Mouse (Mus musculus): ENCODE data around the gene Lsm14a. TPM values are rescaled to one million over a fixed set of nuclear protein-coding genes. Genes with fewer than 3 reads are reported as not detected.

The Lsm14a gene
- polyA plus RNA-seq, 1 experiment from 2014 or later, result 116 TPM

DNA sequence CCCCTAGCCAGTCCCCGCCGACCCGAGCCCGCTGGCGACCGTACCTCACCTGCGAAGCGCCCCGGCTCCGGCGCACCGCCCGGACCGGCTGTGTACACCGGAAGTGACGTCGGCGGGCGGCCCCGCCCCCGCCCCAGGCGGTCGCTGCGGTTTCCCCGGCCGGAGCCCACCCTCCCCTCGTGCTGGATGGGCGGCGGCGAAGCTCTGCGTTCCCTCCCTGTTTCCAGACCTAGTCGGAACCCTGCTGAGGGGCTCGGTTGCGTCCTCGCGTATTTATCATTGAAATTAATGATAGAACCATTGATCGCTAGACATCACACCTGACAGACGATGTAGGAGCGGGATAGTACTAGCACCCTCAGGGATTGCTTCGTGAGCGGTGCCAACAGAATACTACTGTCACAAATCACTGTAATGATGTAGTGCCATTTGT, 79.7 kb downstream of the Lsm14a start, which contains the start of gene 4931406P16Rik:
4931406P16Rik (minus strand) TSS at position 109 of the 433 bp plus-strand sequence.
- peak; percentile 87 for ATAC-seq (ENCODE audit: insufficient number of reproducible peaks, insufficient read depth, low FRiP score, low TSS enrichment, low read depth)
- under 1% methylated on average over 40 of the region's 41 CpGs for WGBS
- peak within 1 kb of the TSS; percentile 99 for H3K4me3 ChIP-seq (replicated peaks)
- peak within 1 kb of the TSS; percentile 93 for H3K9ac ChIP-seq (replicated peaks)
- no peaks in the 10 kb centered on the region for H3K9me3 ChIP-seq
- H3K4me1 ChIP-seq (replicated peaks), result peaks cover 12% of the 10 kb centered on the region; the same call in 1 of the 2 replicates
- H3K27me3 ChIP-seq, result no peaks in the 10 kb centered on the region
- H3K36me3 ChIP-seq, result 0 out of 2 replicates have a peak, but pooled peaks cover 4% of the 10 kb centered on the region
- peak within 1 kb of the TSS; percentile 87 for H3K27ac ChIP-seq
- H3K4me2 ChIP-seq, result peak within 1 kb of the TSS; percentile 82

GRCm38 (mm10) chr7:34312786-34313442, 80.2 kb downstream of the Lsm14a start:
- peak; percentile 81 for ATAC-seq (ENCODE audit: insufficient number of reproducible peaks, insufficient read depth, low FRiP score, low TSS enrichment, low read depth)

DNA sequence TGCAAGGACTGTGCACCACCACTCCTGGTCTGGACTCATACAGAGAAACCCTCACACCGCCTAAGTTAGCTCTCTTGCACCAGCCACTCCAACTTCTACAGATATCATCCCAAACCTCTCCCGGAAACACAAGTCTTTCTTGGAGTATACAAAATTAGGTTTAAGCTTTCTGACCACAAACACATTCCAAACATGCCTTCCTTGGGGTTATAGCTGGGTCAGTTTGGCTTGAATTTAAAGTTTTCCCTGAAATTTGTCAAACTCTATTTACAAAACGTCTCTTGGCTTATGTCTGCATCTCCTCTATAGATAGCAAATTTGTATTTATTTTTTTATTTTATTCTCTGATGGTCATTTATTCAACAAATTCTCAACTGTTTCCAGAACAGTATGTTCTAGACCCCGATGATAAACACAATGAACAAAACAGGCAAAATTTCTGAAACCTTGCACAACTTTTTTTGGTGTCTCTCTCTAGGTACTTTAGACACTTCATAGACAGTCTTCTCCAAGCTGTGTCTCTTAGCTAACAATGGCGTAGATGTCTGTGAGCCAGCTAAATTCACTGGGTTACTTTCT, 83.8 kb downstream of the Lsm14a start:
- no peak overlapping the region for H3K4me3 ChIP-seq (replicated peaks)
- WGBS, result 78% methylated on average over 5 of the region's 5 CpGs
- H3K9me3 ChIP-seq, result no peaks in the 10 kb centered on the region
- peaks cover 12% of the 10 kb centered on the region; the same call in 1 of the 2 replicates for H3K4me1 ChIP-seq (replicated peaks)
- H3K27me3 ChIP-seq, result no peaks in the 10 kb centered on the region
- H3K27ac ChIP-seq, result no peak overlapping the region
- no peak overlapping the region for H3K9ac ChIP-seq (replicated peaks)
- no peak overlapping the region for H3K4me2 ChIP-seq
- ATAC-seq (ENCODE audit: insufficient number of reproducible peaks, insufficient read depth, low FRiP score, low TSS enrichment, low read depth), result no peak
- 0 out of 2 replicates have a peak, but pooled peaks cover 4% of the 10 kb centered on the region for H3K36me3 ChIP-seq

More at GRCm38 (mm10) chr7:34312786-34313442, 80.2 kb downstream of the Lsm14a start:
- under 1% methylated on average over 54 of the region's 73 CpGs for WGBS
- H3K27ac ChIP-seq, result peak overlapping the region; percentile 87
- H3K36me3 ChIP-seq, result 0 out of 2 replicates have a peak, but pooled peaks cover 4% of the 10 kb centered on the region
- peak overlapping the region; percentile 82 for H3K4me2 ChIP-seq
- H3K9ac ChIP-seq (replicated peaks), result peak overlapping the region; percentile 93
- peak overlapping the region; percentile 99 for H3K4me3 ChIP-seq (replicated peaks)
- H3K27me3 ChIP-seq, result no peaks in the 10 kb centered on the region
- H3K4me1 ChIP-seq (replicated peaks), result peaks cover 12% of the 10 kb centered on the region; the same call in 1 of the 2 replicates
- no peaks in the 10 kb centered on the region for H3K9me3 ChIP-seq

DNA sequence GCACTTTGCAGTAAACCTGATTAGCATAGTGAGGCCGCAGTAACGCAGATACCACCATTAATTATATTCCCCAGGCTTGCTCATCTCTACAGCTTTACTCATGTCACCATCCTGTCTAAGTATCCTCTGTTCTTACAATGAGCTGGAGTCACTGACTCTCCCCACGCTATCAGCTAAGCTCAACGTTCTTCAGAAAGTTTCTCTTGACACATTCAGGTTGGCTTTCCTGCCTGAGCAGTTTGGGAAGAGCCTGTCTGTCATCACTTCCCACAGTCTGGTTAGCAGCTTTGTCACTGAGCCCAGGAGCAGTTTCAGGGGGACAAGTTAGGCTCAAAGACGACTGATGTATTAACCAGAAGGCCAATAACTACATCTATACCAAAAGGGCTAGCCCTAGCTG, 84.5 kb downstream of the Lsm14a start:
- no peak overlapping the region for H3K4me2 ChIP-seq

DNA sequence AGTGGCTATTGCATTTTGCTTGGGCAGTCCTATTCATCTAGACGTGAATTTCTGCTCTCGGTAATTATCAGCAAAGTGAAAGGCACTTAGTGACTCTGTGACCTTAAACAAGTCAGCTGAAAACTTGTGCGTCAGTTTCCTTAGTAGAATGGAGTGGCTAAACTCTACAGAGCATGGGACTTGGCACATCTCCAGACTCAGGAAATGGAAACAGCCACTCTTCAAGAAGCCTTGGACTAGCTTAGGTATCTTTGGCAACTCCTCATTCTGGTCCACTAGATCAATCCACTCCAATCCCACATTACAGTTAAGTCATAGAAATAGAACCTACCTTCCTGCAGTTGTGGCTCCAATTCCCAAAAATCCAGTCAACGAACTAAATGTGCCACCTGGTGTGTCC, 87.7 kb downstream of the Lsm14a start:
- H3K27ac ChIP-seq, result no peak overlapping the region
- H3K9ac ChIP-seq (replicated peaks), result no peak overlapping the region
- no peak overlapping the region for H3K4me2 ChIP-seq
- WGBS, result 77% methylated on average over 4 of the region's 4 CpGs
- no peak for ATAC-seq (ENCODE audit: insufficient number of reproducible peaks, insufficient read depth, low FRiP score, low TSS enrichment, low read depth)
- H3K27me3 ChIP-seq, result no peaks in the 10 kb centered on the region
- 0 out of 2 replicates have a peak, but pooled peaks cover 8% of the 10 kb centered on the region for H3K4me1 ChIP-seq (replicated peaks)
- H3K36me3 ChIP-seq, result peaks cover 11% of the 10 kb centered on the region; the same call in 1 of the 2 replicates
- H3K4me3 ChIP-seq (replicated peaks), result no peak overlapping the region
- peaks cover 6% of the 10 kb centered on the region; the same call in 1 of the 2 replicates for H3K9me3 ChIP-seq

More for the DNA sequence above, 84.5 kb downstream of the Lsm14a start:
- H3K36me3 ChIP-seq, result 0 out of 2 replicates have a peak, but pooled peaks cover 4% of the 10 kb centered on the region
- no peaks in the 10 kb centered on the region for H3K9me3 ChIP-seq
- H3K4me3 ChIP-seq (replicated peaks), result no peak overlapping the region
- H3K4me1 ChIP-seq (replicated peaks), result peaks cover 12% of the 10 kb centered on the region; the same call in 1 of the 2 replicates
- no peak overlapping the region for H3K9ac ChIP-seq (replicated peaks)
- H3K27me3 ChIP-seq, result no peaks in the 10 kb centered on the region
- H3K27ac ChIP-seq, result no peak overlapping the region
- whole genome bisulfite sequencing, result 61% methylated on average over 5 of the region's 5 CpGs
- no peak for ATAC-seq (ENCODE audit: insufficient number of reproducible peaks, insufficient read depth, low FRiP score, low TSS enrichment, low read depth)

- H3K4me3 ChIP-seq (replicated peaks), result no peak overlapping the region
- no peak for ATAC-seq (ENCODE audit: insufficient number of reproducible peaks, insufficient read depth, low FRiP score, low TSS enrichment, low read depth)
These were observed 90.5 kb downstream of the Lsm14a start for GRCm38 (mm10) chr7:34302651-34303050.

GRCm38 (mm10) chr7:34301952-34302351, 91.2 kb downstream of the Lsm14a start:
- no peak overlapping the region for H3K9ac ChIP-seq (replicated peaks)
- no peak overlapping the region for H3K4me3 ChIP-seq (replicated peaks)
- H3K4me1 ChIP-seq (replicated peaks), result no peaks in the 10 kb centered on the region
- H3K27ac ChIP-seq, result no peak overlapping the region
- peaks cover 6% of the 10 kb centered on the region; the same call in 1 of the 2 replicates for H3K9me3 ChIP-seq
- WGBS, result 74% methylated on average over 3 of the region's 3 CpGs
- no peaks in the 10 kb centered on the region for H3K27me3 ChIP-seq
- no peak for ATAC-seq (ENCODE audit: insufficient number of reproducible peaks, insufficient read depth, low FRiP score, low TSS enrichment, low read depth)
- H3K4me2 ChIP-seq, result no peak overlapping the region
- peaks cover 10% of the 10 kb centered on the region; the same call in 1 of the 2 replicates for H3K36me3 ChIP-seq

More at GRCm38 (mm10) chr7:34302651-34303050, 90.5 kb downstream of the Lsm14a start:
- H3K4me1 ChIP-seq (replicated peaks), result no peaks in the 10 kb centered on the region
- 95% methylated on average over 1 of the region's 1 CpGs for WGBS
- H3K4me2 ChIP-seq, result no peak overlapping the region
- H3K9me3 ChIP-seq, result peaks cover 6% of the 10 kb centered on the region; the same call in 1 of the 2 replicates
- H3K27me3 ChIP-seq, result no peaks in the 10 kb centered on the region
- no peak overlapping the region for H3K9ac ChIP-seq (replicated peaks)
- H3K27ac ChIP-seq, result no peak overlapping the region
- peaks cover 10% of the 10 kb centered on the region; the same call in 1 of the 2 replicates for H3K36me3 ChIP-seq

- WGBS, result 98% methylated on average over 2 of the region's 2 CpGs
- ATAC-seq (ENCODE audit: insufficient number of reproducible peaks, insufficient read depth, low FRiP score, low TSS enrichment, low read depth), result no peak
- H3K36me3 ChIP-seq, result peaks cover 10% of the 10 kb centered on the region; the same call in 1 of the 2 replicates
These were observed 94.3 kb downstream of the Lsm14a start for GRCm38 (mm10) chr7:34298818-34299217.

DNA sequence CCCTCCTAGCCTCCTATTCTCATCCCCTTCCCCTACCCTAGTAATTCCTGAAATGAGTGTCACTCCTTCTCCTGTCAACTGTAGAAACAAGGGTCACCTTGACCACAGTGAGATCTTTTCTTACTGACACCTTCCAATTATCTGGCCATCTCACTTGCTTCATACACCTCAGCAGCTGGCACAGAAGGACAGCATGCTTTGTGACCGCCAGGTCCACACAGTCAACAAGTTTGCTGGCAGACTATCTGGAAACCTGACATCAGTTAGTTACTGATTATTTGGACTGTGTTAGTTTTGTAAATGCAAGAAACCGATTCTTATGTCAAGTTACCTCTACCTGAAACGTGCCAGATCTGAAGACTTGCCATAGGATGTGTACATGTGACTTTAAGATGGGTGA, 97.0 kb downstream of the Lsm14a start:
- ATAC-seq (ENCODE audit: insufficient number of reproducible peaks, insufficient read depth, low FRiP score, low TSS enrichment, low read depth), result no peak
- Histone ChIP-seq H3K36me3 (no peaks in the 10 kb centered on the region), H3K27ac (no peak overlapping the region), H3K4me2 (no peak overlapping the region), H3K4me3 (replicated peaks) (no peak overlapping the region), H3K9ac (replicated peaks) (no peak overlapping the region), H3K27me3 (no peaks in the 10 kb centered on the region), H3K9me3 (no peaks in the 10 kb centered on the region), H3K4me1 (replicated peaks) (no peaks in the 10 kb centered on the region)
- WGBS, result 90% methylated on average over 3 of the region's 3 CpGs

More at GRCm38 (mm10) chr7:34298818-34299217, 94.3 kb downstream of the Lsm14a start:
- Histone ChIP-seq H3K4me3 (replicated peaks) (no peak overlapping the region), H3K27ac (no peak overlapping the region), H3K27me3 (no peaks in the 10 kb centered on the region), H3K9me3 (peaks cover 6% of the 10 kb centered on the region; the same call in 1 of the 2 replicates), H3K9ac (replicated peaks) (no peak overlapping the region), H3K4me2 (no peak overlapping the region), H3K4me1 (replicated peaks) (no peaks in the 10 kb centered on the region)

All from limb, embryonic 12.5 days (tissue).